Mouse (Mus musculus) limb, embryonic 11.5 days (tissue): ENCODE results near the gene Sh2d1b1. TPM values are rescaled to one million over a fixed set of nuclear protein-coding genes. Genes with fewer than 3 reads are reported as not detected.
"Not testable (repeated sequence)": the region's sequence is repeated elsewhere in the genome, so short reads cannot be mapped to it uniquely, and the experiment has no call there.

Experiments
- ATAC-seq: fragments of 200-750 bp; cut with Nextera tagmentation; 2 replicates; pipeline ENCODE4 v1.8.0; 2017; ENCODE audit warnings: low read depth; ENCODE audit not compliant: insufficient number of reproducible peaks, low FRiP score, low TSS enrichment
- DNase-seq: peaks from one replicate; pipeline ENCODE4 v3.0.0-alpha.2; 2015; ENCODE audit warnings: low spot score
- H3K27ac ChIP-seq: fragments of 300-500 bp; sonication (generic); replicated peaks from 2 replicates; pipeline ENCODE4 v1.5.1; 2014; ENCODE audit warnings: low read depth, mild to moderate bottlenecking, low read length
- H3K27me3 ChIP-seq: fragments of 300-500 bp; sonication (generic); 2 replicates; pipeline ENCODE4 v1.6.1; 2014; ENCODE audit warnings: mild to moderate bottlenecking, low read length, mixed read lengths; ENCODE audit not compliant: control insufficient read depth, insufficient read depth
- H3K36me3 ChIP-seq: fragments of 300-500 bp; sonication (generic); 2 replicates; pipeline ENCODE4 v1.6.1; 2014; ENCODE audit warnings: mild to moderate bottlenecking, low read length, moderate library complexity, mixed read lengths; ENCODE audit not compliant: control insufficient read depth, insufficient read depth
- H3K4me1 ChIP-seq: fragments of 300-500 bp; sonication (generic); 2 replicates; pipeline ENCODE4 v1.6.1; 2014; ENCODE audit warnings: low read length, mixed read lengths; ENCODE audit not compliant: control insufficient read depth, insufficient read depth
- H3K4me2 ChIP-seq: fragments of 300-500 bp; sonication (generic); 2 replicates; pipeline ENCODE4 v1.6.1; 2014; ENCODE audit warnings: low read depth, mild to moderate bottlenecking, moderate library complexity; ENCODE audit not compliant: severe bottlenecking
- H3K4me3 ChIP-seq: fragments of 300-500 bp; sonication (generic); 2 replicates; pipeline ENCODE4 v1.5.1; 2014; ENCODE audit warnings: low read depth, low read length
- H3K9ac ChIP-seq: fragments of 300-500 bp; sonication (generic); 2 replicates; pipeline ENCODE4 v1.6.1; 2014; ENCODE audit warnings: mild to moderate bottlenecking, low read length
- H3K9me3 ChIP-seq: fragments of 300-500 bp; sonication (generic); 2 replicates; pipeline ENCODE4 v1.6.1; 2016; ENCODE audit warnings: low read length; ENCODE audit not compliant: control insufficient read depth
- WGBS: fragments of 180-500 bp; shearing (Covaris S2); extraction: QIAGEN DNeasy Blood & Tissue Kit; methylation state at CpG from one replicate; pipeline ENCODE4 v1.1.7; 2014; 5-methylcytosine and 5-hydroxymethylcytosine counted together
- polyA plus RNA-seq: library from polyadenylated mRNA; unstranded; fragments of >200 nt; fragmentation: Nextera tagmentation; extraction: Ambion mirVana; gene quantifications from 2 replicates; pipeline ENCODE4 v1.2.1, GENCODE M21; 2014

The Sh2d1b1 gene
- polyA plus RNA-seq = not detected in 2 replicates

- no peak within 1 kb of the TSS for H3K4me2 ChIP-seq
- DNase-seq (no peak), ATAC-seq (no peak)
- no peaks in the 10 kb centered on the region for H3K36me3 ChIP-seq
- H3K4me1 ChIP-seq = no peaks in the 10 kb centered on the region
- no peaks in the 10 kb centered on the region for H3K27me3 ChIP-seq
- H3K9me3 ChIP-seq = no peaks in the 10 kb centered on the region
- 70% methylated on average over 2 of the region's 3 CpGs for WGBS
- no peak within 1 kb of the TSS for H3K27ac ChIP-seq
- H3K4me3 ChIP-seq = no peak within 1 kb of the TSS
- no peak within 1 kb of the TSS for H3K9ac ChIP-seq
These were observed at the start of gene Sh2d1b1 for GRCm38 (mm10) chr1:170277016-170277415. Sh2d1b1 (plus strand) TSS chr1:170277320.

DNA sequence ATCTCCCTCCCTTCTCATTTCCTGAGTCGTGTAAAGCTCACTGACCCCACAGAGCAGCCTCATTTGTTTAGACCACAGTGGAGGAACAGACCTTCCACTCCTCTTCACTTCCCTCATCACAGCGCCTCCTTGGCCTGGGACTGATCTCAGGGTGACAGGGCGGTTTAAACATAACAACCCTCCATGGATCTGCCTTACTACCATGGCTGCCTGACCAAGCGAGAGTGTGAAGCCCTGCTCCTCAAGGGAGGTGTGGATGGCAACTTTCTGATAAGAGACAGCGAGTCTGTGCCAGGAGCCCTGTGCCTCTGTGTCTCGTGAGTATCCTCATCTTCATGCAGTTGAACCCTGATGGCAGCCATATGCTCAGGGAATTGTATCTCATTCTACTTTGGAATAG lies 44.4 kb upstream of the Sh2d1b1 start, which contains the start of gene Sh2d1b2:
Gene Sh2d1b2 (plus strand): TSS at position 62 of the 400 bp plus-strand sequence.
- 70% methylated on average over 5 of the region's 6 CpGs for WGBS
- not testable (repeated sequence) for ATAC-seq, H3K4me1 ChIP-seq, H3K36me3 ChIP-seq, H3K4me3 ChIP-seq, DNase-seq, H3K4me2 ChIP-seq, H3K27ac ChIP-seq, H3K9ac ChIP-seq, H3K9me3 ChIP-seq, H3K27me3 ChIP-seq

DNA sequence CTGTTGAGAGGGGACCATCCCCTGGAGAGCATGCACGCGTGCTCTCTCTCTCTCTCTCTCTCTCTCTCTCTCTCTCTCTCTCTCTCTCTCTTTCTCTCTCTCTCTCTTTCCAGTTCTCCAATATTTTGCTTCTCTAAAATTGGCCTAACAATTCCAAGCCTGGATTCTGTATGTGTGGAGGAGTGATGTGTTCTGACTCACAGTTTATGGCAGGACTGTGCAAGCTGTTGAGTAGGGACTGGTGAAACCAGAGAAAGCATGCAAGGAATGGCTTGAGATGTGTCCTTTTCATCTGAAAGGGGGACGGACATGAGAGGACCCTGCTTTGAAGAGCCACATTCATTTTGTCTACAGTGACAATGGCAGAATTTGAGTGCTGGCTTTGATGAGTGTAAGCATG lies 32.1 kb upstream of the Sh2d1b1 start:
- Histone ChIP-seq H3K9me3 (no peaks in the 10 kb centered on the region), H3K4me1 (no peaks in the 10 kb centered on the region), H3K4me2 (no peak overlapping the region), H3K4me3 (no peak overlapping the region), H3K27ac (no peak overlapping the region), H3K36me3 (no peaks in the 10 kb centered on the region), H3K9ac (no peak overlapping the region), H3K27me3 (no peaks in the 10 kb centered on the region)
- DNase-seq (no peak), ATAC-seq (no peak)
- 81% methylated on average over 3 of the region's 3 CpGs for WGBS

- 29% methylated on average over 29 of the region's 30 CpGs for WGBS
- no peaks in the 10 kb centered on the region; the same call in 1 of the 2 replicates for H3K9me3 ChIP-seq
- no peak overlapping the region for H3K27ac ChIP-seq
These were observed 22.1 kb upstream of the Sh2d1b1 start for GRCm38 (mm10) chr1:170254893-170255559.

GRCm38 (mm10) chr1:170255560-170255910 lies 21.6 kb upstream of the Sh2d1b1 start:
- 7% methylated on average over 30 of the region's 32 CpGs for WGBS
- no peaks in the 10 kb centered on the region for H3K27me3 ChIP-seq
- peak overlapping the region; percentile 88 for H3K9ac ChIP-seq
- DNase-seq = peak; percentile 87
- no peak overlapping the region for H3K27ac ChIP-seq
- H3K4me2 ChIP-seq = peak overlapping the region; percentile 58
- peak; percentile 97 for ATAC-seq
- no peaks in the 10 kb centered on the region for H3K36me3 ChIP-seq
- peak overlapping the region; percentile 64 for H3K4me3 ChIP-seq
- no peaks in the 10 kb centered on the region for H3K4me1 ChIP-seq
- no peaks in the 10 kb centered on the region; the same call in 1 of the 2 replicates for H3K9me3 ChIP-seq

More at GRCm38 (mm10) chr1:170254893-170255559, 22.1 kb upstream of the Sh2d1b1 start:
- peak overlapping the region; percentile 64 for H3K4me3 ChIP-seq
- H3K27me3 ChIP-seq = no peaks in the 10 kb centered on the region
- no peaks in the 10 kb centered on the region for H3K36me3 ChIP-seq
- H3K4me2 ChIP-seq = peak overlapping the region; percentile 58
- no peaks in the 10 kb centered on the region for H3K4me1 ChIP-seq
- ATAC-seq (peak; percentile 73), DNase-seq (no peak)
- peak overlapping the region; percentile 88 for H3K9ac ChIP-seq

- H3K27me3 ChIP-seq = no peaks in the 10 kb centered on the region
- no peak for DNase-seq
- H3K4me2 ChIP-seq = no peak overlapping the region
- no peaks in the 10 kb centered on the region for H3K9me3 ChIP-seq
- no peak overlapping the region for H3K4me3 ChIP-seq
- WGBS = 86% methylated on average over 6 of the region's 6 CpGs
- H3K4me1 ChIP-seq = no peaks in the 10 kb centered on the region
- H3K9ac ChIP-seq = no peak overlapping the region
- ATAC-seq = no peak
- no peaks in the 10 kb centered on the region for H3K36me3 ChIP-seq
- H3K27ac ChIP-seq = no peak overlapping the region
These were observed 6.8 kb upstream of the Sh2d1b1 start for GRCm38 (mm10) chr1:170270281-170270680.

- Histone ChIP-seq H3K4me3 (no peak overlapping the region), H3K9ac (no peak overlapping the region), H3K4me2 (no peak overlapping the region), H3K9me3 (no peaks in the 10 kb centered on the region), H3K36me3 (no peaks in the 10 kb centered on the region), H3K27ac (no peak overlapping the region), H3K27me3 (no peaks in the 10 kb centered on the region), H3K4me1 (no peaks in the 10 kb centered on the region)
- ATAC-seq = no peak
- no peak for DNase-seq
- WGBS = 89% methylated on average over 4 of the region's 4 CpGs
These were observed 6.4 kb upstream of the Sh2d1b1 start for GRCm38 (mm10) chr1:170270696-170271095.

DNA sequence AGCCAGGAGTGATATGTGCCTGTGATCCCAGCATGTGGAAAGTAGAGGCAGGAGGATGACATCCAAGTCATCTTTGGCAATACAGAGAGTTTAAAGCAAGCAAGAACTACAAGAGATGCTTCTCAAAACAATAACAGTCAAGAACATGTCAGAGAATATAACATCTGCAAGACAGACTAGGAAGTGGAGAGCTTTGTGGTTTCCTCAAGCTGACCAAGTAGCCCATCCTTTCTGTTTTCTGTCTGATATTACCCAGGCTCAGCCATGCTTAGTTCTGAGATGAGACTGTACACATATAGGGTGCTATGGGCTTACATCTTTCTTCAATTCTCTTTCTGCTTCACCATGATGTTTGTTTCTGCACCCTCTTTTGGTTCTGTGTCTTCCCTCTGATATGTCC lies 3.9 kb upstream of the Sh2d1b1 start:
- H3K4me3 ChIP-seq = no peak overlapping the region
- no peaks in the 10 kb centered on the region for H3K36me3 ChIP-seq
- H3K9ac ChIP-seq = no peak overlapping the region
- ATAC-seq (no peak), DNase-seq (no peak)
- no peaks in the 10 kb centered on the region for H3K9me3 ChIP-seq
- H3K27ac ChIP-seq = no peak overlapping the region
- no peaks in the 10 kb centered on the region for H3K4me1 ChIP-seq
- H3K4me2 ChIP-seq = no peak overlapping the region
- no peaks in the 10 kb centered on the region for H3K27me3 ChIP-seq
